ENCODE assay signal across 11 mouse cellular contexts in genomic region chr4:56643491-56643890, GRCm38 (mm10).
DNase-seq lines count a peak whose midpoint lies in the region; ATAC-seq lines count a peak whose summit lies in the region.
"Had no signal": no experiment of that assay in that cellular context is flagged by ENCODE, and none has a peak within 500 bp of the region (broad histone marks: within the 10 kb centered on the region; RNA-seq: fewer than 3 reads in every experiment).

No protein-coding gene starts in this region.

- H3K27ac ChIP-seq in heart, embryonic 11.5 days (ENCODE audit: low read depth, low read length): no peak overlapping the region
- peak overlapping the region; percentile 46 for H3K27ac ChIP-seq in embryonic facial prominence, embryonic 14.5 days (replicated peaks; ENCODE audit: low read depth, low read length)
- H3K27ac ChIP-seq in midbrain, embryonic 10.5 days (replicated peaks): peak overlapping the region; percentile 74

- ATAC-seq in heart, embryonic 11.5 days (replicated peaks; ENCODE audit: insufficient number of reproducible peaks, low FRiP score, low TSS enrichment): no peak
- ATAC-seq in embryonic facial prominence, embryonic 14.5 days (ENCODE audit: low read depth): no peak
- no peak for ATAC-seq in CD4-positive, CD25-positive, alpha-beta regulatory T cell, adult 4 months

- H3K36me3 ChIP-seq in heart, embryonic 11.5 days (ENCODE audit: control insufficient read depth, insufficient read depth, low read length): no peaks in the 10 kb centered on the region
- H3K36me3 ChIP-seq in embryonic facial prominence, embryonic 14.5 days (ENCODE audit: control insufficient read depth, insufficient read depth, low read length): no peaks in the 10 kb centered on the region
- H3K36me3 ChIP-seq in midbrain, embryonic 10.5 days: no peaks in the 10 kb centered on the region
- H3K36me3 ChIP-seq: heart, embryonic 12.5 days had no signal

- H3K9ac ChIP-seq in heart, embryonic 11.5 days (ENCODE audit: low read depth, low read length): no peak overlapping the region
- no peak overlapping the region for H3K9ac ChIP-seq in embryonic facial prominence, embryonic 14.5 days (ENCODE audit: low read depth, low read length)
- H3K9ac ChIP-seq: heart, embryonic 12.5 days had no signal

- no peak overlapping the region for H3K4me3 ChIP-seq in heart, embryonic 11.5 days (ENCODE audit: low read depth, low read length)
- H3K4me3 ChIP-seq in embryonic facial prominence, embryonic 14.5 days (ENCODE audit: low read depth, low read length): no peak overlapping the region
- peak overlapping the region; percentile 38; the same call in 1 of the 2 replicates for H3K4me3 ChIP-seq in midbrain, embryonic 10.5 days
- H3K4me3 ChIP-seq: heart, embryonic 12.5 days had no signal

- peaks cover 11% of the 10 kb centered on the region for H3K4me1 ChIP-seq in heart, embryonic 11.5 days (ENCODE audit: control insufficient read depth, insufficient read depth, low read length)
- peaks cover 22% of the 10 kb centered on the region for H3K4me1 ChIP-seq in embryonic facial prominence, embryonic 14.5 days (ENCODE audit: control insufficient read depth, insufficient read depth, low read length)
- peaks cover 41% of the 10 kb centered on the region for H3K4me1 ChIP-seq in midbrain, embryonic 10.5 days

- no peak for DNase-seq in heart, adult 8-10 months (ENCODE audit: low spot score)
- peak; percentile 38 for DNase-seq in MN1 (ENCODE audit: low spot score)
- peak; percentile 69 for DNase-seq in embryonic facial prominence, embryonic 14.5 days (ENCODE audit: low spot score)
- DNase-seq in midbrain, embryonic 10.5 days (ENCODE audit: low spot score): no peak
- DNase-seq in right cerebral cortex, postnatal 25 days: no peak
- DNase-seq in left cerebral cortex, postnatal 14 days (ENCODE audit: low spot score in 2 of 2): no peak
- DNase-seq: kidney, adult 8-10 months; thymus, adult 2 months had no signal

- H3K27me3 ChIP-seq in heart, embryonic 11.5 days (ENCODE audit: control insufficient read depth, insufficient read depth, low read length): no peaks in the 10 kb centered on the region
- no peaks in the 10 kb centered on the region for H3K27me3 ChIP-seq in embryonic facial prominence, embryonic 14.5 days (replicated peaks; ENCODE audit: control insufficient read depth, insufficient read depth, low read length)
- no peaks in the 10 kb centered on the region for H3K27me3 ChIP-seq in midbrain, embryonic 10.5 days (ENCODE audit: low read depth, poor library complexity, severe bottlenecking)
- H3K27me3 ChIP-seq: heart, embryonic 12.5 days had no signal

- intact Hi-C loops in left cerebral cortex, postnatal 14 days (cut with DNase I): no loop called here

- H3K4me2 ChIP-seq in heart, embryonic 11.5 days: peak overlapping the region; percentile 47; the same call in 1 of the 2 replicates
- peak overlapping the region; percentile 38 for H3K4me2 ChIP-seq in embryonic facial prominence, embryonic 14.5 days (ENCODE audit: low read depth, low read length)

- WGBS in heart, embryonic 11.5 days (ENCODE audit: insufficient replicate concordance): 70% methylated on average over 1 of the region's 1 CpGs
- 56% methylated on average over 1 of the region's 1 CpGs for WGBS in embryonic facial prominence, embryonic 14.5 days
- 87% methylated on average over 1 of the region's 1 CpGs for WGBS in midbrain, embryonic 10.5 days

- H3K9me3 ChIP-seq in heart, embryonic 11.5 days (replicated peaks; ENCODE audit: control insufficient read depth, low read length): no peaks in the 10 kb centered on the region
- no peaks in the 10 kb centered on the region for H3K9me3 ChIP-seq in embryonic facial prominence, embryonic 14.5 days (ENCODE audit: control insufficient read depth, low read length)
- no peaks in the 10 kb centered on the region for H3K9me3 ChIP-seq in midbrain, embryonic 10.5 days (replicated peaks)
- H3K9me3 ChIP-seq: heart, embryonic 12.5 days had no signal

Comparison
In these comparisons a context has a peak if more than half of its experiments do, and no peak if none do; other contexts are left out.
1. DNase-seq: peak in MN1 (single experiment) and embryonic facial prominence, embryonic 14.5 days (single experiment); none in heart, adult 8-10 months (single experiment), midbrain, embryonic 10.5 days (single experiment), right cerebral cortex, postnatal 25 days (single experiment) and left cerebral cortex, postnatal 14 days (0 of 2).